Mouse (Mus musculus) midbrain, embryonic 14.5 days (tissue): ENCODE results near the gene Bphl. TPM values are rescaled to one million over a fixed set of nuclear protein-coding genes. Genes with fewer than 3 reads are reported as not detected.

Source experiments
- ATAC-seq: fragments of 200-750 bp; cut with Nextera tagmentation; 2 replicates; pipeline ENCODE4 v1.8.0; 2017; ENCODE audit warnings: moderate number of reproducible peaks, moderate library complexity; ENCODE audit not compliant: low FRiP score, low TSS enrichment
- DNase-seq: peaks from one replicate; pipeline ENCODE4 v3.0.0-alpha.2; 2015
- H3K27ac ChIP-seq: fragments of 300-500 bp; sonication (generic); replicated peaks from 2 replicates; pipeline ENCODE4 v1.5.1; 2014; ENCODE audit warnings: mild to moderate bottlenecking, low read depth, low read length, moderate library complexity
- H3K27me3 ChIP-seq: fragments of 300-500 bp; sonication (generic); 2 replicates; pipeline ENCODE4 v1.6.1; 2014; ENCODE audit warnings: low read length, control low read depth, mixed read lengths; ENCODE audit not compliant: control insufficient read depth, insufficient read depth
- H3K36me3 ChIP-seq: fragments of 300-500 bp; sonication (generic); 2 replicates; pipeline ENCODE4 v1.6.1; 2014; ENCODE audit warnings: low read length, control low read depth; ENCODE audit not compliant: control insufficient read depth, insufficient read depth
- H3K4me1 ChIP-seq: fragments of 300-500 bp; sonication (generic); 2 replicates; pipeline ENCODE4 v1.6.1; 2014; ENCODE audit warnings: mild to moderate bottlenecking, antibody characterized with exemption, low read length, control low read depth; ENCODE audit not compliant: control insufficient read depth, insufficient read depth
- H3K4me2 ChIP-seq: fragments of 300-500 bp; sonication (generic); 2 replicates; pipeline ENCODE4 v1.6.1; 2014; ENCODE audit warnings: mild to moderate bottlenecking, low read length, moderate library complexity
- H3K4me3 ChIP-seq: fragments of 300-500 bp; sonication (generic); replicated peaks from 2 replicates; pipeline ENCODE4 v1.5.1; 2014; ENCODE audit warnings: low read depth, low read length
- H3K9ac ChIP-seq: fragments of 300-500 bp; sonication (generic); replicated peaks from 2 replicates; pipeline ENCODE4 v1.6.1; 2014; ENCODE audit warnings: mild to moderate bottlenecking, low read length, moderate library complexity
- H3K9me3 ChIP-seq: fragments of 300-500 bp; sonication (generic); 2 replicates; pipeline ENCODE4 v1.6.1; 2016; ENCODE audit warnings: low read length, control low read depth, mixed read lengths; ENCODE audit not compliant: control insufficient read depth
- WGBS: fragments of 180-500 bp; shearing (Covaris S2); extraction: QIAGEN DNeasy Blood & Tissue Kit; methylation state at CpG from one replicate; pipeline ENCODE4 v1.1.7; 2014; 5-methylcytosine and 5-hydroxymethylcytosine counted together
- polyA plus RNA-seq: library from polyadenylated mRNA; unstranded; fragments of >200 nt; fragmentation: Nextera tagmentation; extraction: Ambion mirVana; gene quantifications from 2 replicates; pipeline ENCODE4 v1.2.1, GENCODE M21; 2014

The Bphl gene
- polyA plus RNA-seq, 1 experiment from 2014 or later, result 36.8 TPM

- DNase-seq (peak; percentile 77), ATAC-seq (peak; percentile 84)
- Histone ChIP-seq H3K4me1 (peaks cover 29% of the 10 kb centered on the region), H3K36me3 (no peaks in the 10 kb centered on the region), H3K4me3 (peak overlapping the region; percentile 16), H3K27me3 (no peaks in the 10 kb centered on the region), H3K27ac (peak overlapping the region; percentile 93), H3K9me3 (no peaks in the 10 kb centered on the region), H3K4me2 (peak overlapping the region; percentile 46), H3K9ac (peak overlapping the region; percentile 43; the same call in 1 of the 2 replicates)
- 14% methylated on average over 7 of the region's 7 CpGs for WGBS
These were observed 51.5 kb downstream of the Bphl start for GRCm38 (mm10) chr13:34088871-34089288.

- H3K4me2 ChIP-seq, result peak overlapping the region; percentile 46
- 11% methylated on average over 3 of the region's 3 CpGs for WGBS
These were observed 52.0 kb downstream of the Bphl start for GRCm38 (mm10) chr13:34089358-34089757.

GRCm38 (mm10) chr13:34095542-34096435 lies 58.4 kb downstream of the Bphl start:
- Histone ChIP-seq H3K9ac (0 out of 2 replicates have a peak overlapping the region, but pooled peaks have one; percentile 1), H3K27me3 (no peaks in the 10 kb centered on the region), H3K27ac (peak overlapping the region; percentile 75), H3K9me3 (no peaks in the 10 kb centered on the region), H3K4me3 (no peak overlapping the region), H3K36me3 (no peaks in the 10 kb centered on the region), H3K4me2 (peak overlapping the region; percentile 39), H3K4me1 (peaks cover 17% of the 10 kb centered on the region)
- DNase-seq, result peak; percentile 87
- 16% methylated on average over 6 of the region's 7 CpGs for WGBS
- ATAC-seq, result peak; percentile 94

More at GRCm38 (mm10) chr13:34089358-34089757, 52.0 kb downstream of the Bphl start:
- Histone ChIP-seq H3K36me3 (no peaks in the 10 kb centered on the region), H3K4me3 (no peak overlapping the region), H3K27ac (peak overlapping the region; percentile 93), H3K27me3 (no peaks in the 10 kb centered on the region), H3K9ac (no peak overlapping the region), H3K4me1 (peaks cover 29% of the 10 kb centered on the region), H3K9me3 (no peaks in the 10 kb centered on the region)
- ATAC-seq (peak; percentile 31; the same call in 1 of the 2 replicates), DNase-seq (no peak)

GRCm38 (mm10) chr13:34096455-34096854 lies 59.1 kb downstream of the Bphl start:
- Histone ChIP-seq H3K27ac (peak overlapping the region; percentile 75), H3K9me3 (no peaks in the 10 kb centered on the region), H3K9ac (0 out of 2 replicates have a peak overlapping the region, but pooled peaks have one; percentile 1), H3K27me3 (no peaks in the 10 kb centered on the region), H3K4me2 (peak overlapping the region; percentile 39), H3K4me1 (peaks cover 17% of the 10 kb centered on the region), H3K36me3 (no peaks in the 10 kb centered on the region), H3K4me3 (no peak overlapping the region)
- ATAC-seq (peak; percentile 51; the same call in 1 of the 2 replicates), DNase-seq (no peak)
- WGBS, result 54% methylated on average over 4 of the region's 4 CpGs

- no peaks in the 10 kb centered on the region for H3K36me3 ChIP-seq
- no peak for ATAC-seq
- 43% methylated on average over 3 of the region's 3 CpGs for WGBS
- H3K4me2 ChIP-seq, result no peak overlapping the region
- no peak overlapping the region for H3K9ac ChIP-seq
- H3K27me3 ChIP-seq, result no peaks in the 10 kb centered on the region
- H3K4me3 ChIP-seq, result no peak overlapping the region
- peak overlapping the region; percentile 75 for H3K27ac ChIP-seq
- H3K9me3 ChIP-seq, result no peaks in the 10 kb centered on the region
- DNase-seq, result no peak
- peaks cover 17% of the 10 kb centered on the region for H3K4me1 ChIP-seq
These were observed 59.7 kb downstream of the Bphl start for GRCm38 (mm10) chr13:34097086-34097485.

GRCm38 (mm10) chr13:34100733-34101132 lies 63.3 kb downstream of the Bphl start:
- Histone ChIP-seq H3K36me3 (no peaks in the 10 kb centered on the region), H3K27me3 (no peaks in the 10 kb centered on the region), H3K4me1 (peaks cover 11% of the 10 kb centered on the region), H3K9me3 (no peaks in the 10 kb centered on the region), H3K9ac (no peak overlapping the region), H3K4me3 (no peak overlapping the region), H3K4me2 (no peak overlapping the region), H3K27ac (no peak overlapping the region; the same call in 1 of the 2 replicates)
- 69% methylated on average over 3 of the region's 3 CpGs for WGBS
- no peak for DNase-seq
- no peak for ATAC-seq

- H3K27ac ChIP-seq, result no peak overlapping the region
- DNase-seq, result no peak
- H3K27me3 ChIP-seq, result no peaks in the 10 kb centered on the region
- H3K4me3 ChIP-seq, result no peak overlapping the region
- no peaks in the 10 kb centered on the region for H3K9me3 ChIP-seq
- H3K4me2 ChIP-seq, result no peak overlapping the region
- H3K4me1 ChIP-seq, result peaks cover 8% of the 10 kb centered on the region
- WGBS, result 94% methylated on average over 10 of the region's 10 CpGs
- no peaks in the 10 kb centered on the region for H3K36me3 ChIP-seq
- H3K9ac ChIP-seq, result no peak overlapping the region
- ATAC-seq, result no peak
These were observed 63.9 kb downstream of the Bphl start for GRCm38 (mm10) chr13:34101247-34101646.

GRCm38 (mm10) chr13:34101908-34102307 lies 64.5 kb downstream of the Bphl start:
- no peak overlapping the region for H3K4me3 ChIP-seq
- no peak overlapping the region for H3K9ac ChIP-seq
- DNase-seq (no peak), ATAC-seq (no peak)
- no peak overlapping the region for H3K4me2 ChIP-seq
- H3K27me3 ChIP-seq, result no peaks in the 10 kb centered on the region
- no peak overlapping the region for H3K27ac ChIP-seq
- 84% methylated on average over 9 of the region's 9 CpGs for WGBS
- H3K36me3 ChIP-seq, result no peaks in the 10 kb centered on the region
- H3K9me3 ChIP-seq, result no peaks in the 10 kb centered on the region
- peaks cover under 1% of the 10 kb centered on the region; the same call in 1 of the 2 replicates for H3K4me1 ChIP-seq
